Mouse (Mus musculus): ENCODE results near the gene Palmd. TPM values are rescaled to one million over a fixed set of nuclear protein-coding genes. Genes with fewer than 3 reads are reported as not detected.

Palmd gene
- total and polyA plus RNA-seq, 3 experiments, result 13.7 to 55.6 (median 55.2) TPM

- H3K9ac ChIP-seq (ENCODE audit: low read depth, low read length), result no peak overlapping the region
- no peaks in the 10 kb centered on the region for H3K79me2 ChIP-seq (replicated peaks; ENCODE audit: control insufficient read depth, insufficient read depth, low read length)
- peaks cover 3% of the 10 kb centered on the region for H3K36me3 ChIP-seq (ENCODE audit: control insufficient read depth, insufficient read depth, low read length)
- H3K4me3 ChIP-seq, result peak overlapping the region; percentile 31
- peak in 1 of 2 experiments; percentile 35 for DNase-seq
- peak overlapping the region; percentile 67 for H3K27ac ChIP-seq
- intact Hi-C loops (cut with DNase I), result loop anchor here (1.0 to 5.0 kb wide), 3 partner anchors 15 to 125 kb away; no protein-coding TSS in a partner anchor
- WGBS, result 41% methylated on average over 9 of the region's 9 CpGs
- H3K4me1 ChIP-seq (ENCODE audit: control insufficient read depth, insufficient read depth, low read length), result peaks cover 2% of the 10 kb centered on the region
- 0 out of 2 replicates have a peak, but pooled peaks have one; percentile 23 for TF ChIP-seq EP300 (IDR thresholded peaks at IDR 0.05; ENCODE audit: insufficient read depth, low read depth, low read length)
- 0 out of 2 replicates have a peak, but pooled peaks have one; percentile 31 for TF ChIP-seq POLR2A (IDR thresholded peaks at IDR 0.05; ENCODE audit: insufficient read depth, low read depth, low read length)
- no peak for TF ChIP-seq CTCF (IDR thresholded peaks at IDR 0.05)
- no peaks in the 10 kb centered on the region for H3K27me3 ChIP-seq (ENCODE audit: control insufficient read depth, insufficient read depth, low read length)
Observed at GRCm38 (mm10) chr3:116981811-116982575, 13.2 kb upstream of the Palmd start.

GRCm38 (mm10) chr3:116969786-116970185 is 999 bp upstream of the Palmd start:
- intact Hi-C loops (cut with DNase I), result loop anchor here (5.0 kb wide), 3 partner anchors 68 to 153 kb away; no protein-coding TSS in a partner anchor
- Histone ChIP-seq H3K4me1 (ENCODE audit: control insufficient read depth, insufficient read depth, low read length) (peaks cover 5% of the 10 kb centered on the region), H3K79me2 (replicated peaks; ENCODE audit: control insufficient read depth, insufficient read depth, low read length) (no peaks in the 10 kb centered on the region), H3K27ac (peak overlapping the region; percentile 94; the same call in 1 of the 2 replicates), H3K9ac (ENCODE audit: low read depth, low read length) (no peak overlapping the region), H3K4me3 (no peak overlapping the region), H3K36me3 (ENCODE audit: control insufficient read depth, insufficient read depth, low read length) (peaks cover 4% of the 10 kb centered on the region; the same call in 1 of the 2 replicates), H3K27me3 (ENCODE audit: control insufficient read depth, insufficient read depth, low read length) (no peaks in the 10 kb centered on the region)
- TF ChIP-seq POLR2A (IDR thresholded peaks at IDR 0.05; ENCODE audit: insufficient read depth, low read depth, low read length) (no peak), EP300 (IDR thresholded peaks at IDR 0.05; ENCODE audit: insufficient read depth, low read depth, low read length) (no peak), CTCF (IDR thresholded peaks at IDR 0.05) (no peak)
- DNase-seq, result no peak
- 69% methylated on average over 5 of the region's 5 CpGs for WGBS

GRCm38 (mm10) chr3:116969003-116969402 is 216 bp upstream of the Palmd start:
- peaks cover 5% of the 10 kb centered on the region for H3K36me3 ChIP-seq (ENCODE audit: control insufficient read depth, insufficient read depth, low read length)
- H3K27ac ChIP-seq, result peak overlapping the region; percentile 94
- H3K4me3 ChIP-seq, result peak overlapping the region; percentile 64
- peak overlapping the region; percentile 87 for H3K9ac ChIP-seq (ENCODE audit: low read depth, low read length)
- intact Hi-C loops (cut with DNase I), result loop anchor here (5.0 kb wide), 3 partner anchors 68 to 153 kb away; no protein-coding TSS in a partner anchor
- H3K4me1 ChIP-seq (ENCODE audit: control insufficient read depth, insufficient read depth, low read length), result peaks cover 7% of the 10 kb centered on the region
- no peaks in the 10 kb centered on the region for H3K79me2 ChIP-seq (replicated peaks; ENCODE audit: control insufficient read depth, insufficient read depth, low read length)
- H3K27me3 ChIP-seq (ENCODE audit: control insufficient read depth, insufficient read depth, low read length), result no peaks in the 10 kb centered on the region
- WGBS, result 15% methylated on average over 5 of the region's 5 CpGs
- TF ChIP-seq EP300 (IDR thresholded peaks at IDR 0.05; ENCODE audit: insufficient read depth, low read depth, low read length) (no peak), CTCF (IDR thresholded peaks at IDR 0.05) (no peak), POLR2A (IDR thresholded peaks at IDR 0.05; ENCODE audit: insufficient read depth, low read depth, low read length) (no peak)
- DNase-seq, result no peak

- no peak for DNase-seq
- Histone ChIP-seq H3K27ac (peak within 1 kb of the TSS; percentile 94), H3K79me2 (replicated peaks; ENCODE audit: control insufficient read depth, insufficient read depth, low read length) (no peaks in the 10 kb centered on the region), H3K4me1 (ENCODE audit: control insufficient read depth, insufficient read depth, low read length) (peaks cover 10% of the 10 kb centered on the region), H3K4me3 (peak within 1 kb of the TSS; percentile 64), H3K36me3 (ENCODE audit: control insufficient read depth, insufficient read depth, low read length) (peaks cover 12% of the 10 kb centered on the region), H3K9ac (ENCODE audit: low read depth, low read length) (peak within 1 kb of the TSS; percentile 87), H3K27me3 (ENCODE audit: control insufficient read depth, insufficient read depth, low read length) (no peaks in the 10 kb centered on the region)
- intact Hi-C loops (cut with DNase I), result loop anchor here (2.0 to 5.0 kb wide), 5 partner anchors 15 to 154 kb away; no protein-coding TSS in a partner anchor
- TF ChIP-seq CTCF (IDR thresholded peaks at IDR 0.05) (no peak), POLR2A (IDR thresholded peaks at IDR 0.05; ENCODE audit: insufficient read depth, low read depth, low read length) (no peak), EP300 (IDR thresholded peaks at IDR 0.05; ENCODE audit: insufficient read depth, low read depth, low read length) (no peak)
- 23% methylated on average over 4 of the region's 4 CpGs for WGBS
Observed at GRCm38 (mm10) chr3:116967967-116968366, 820 bp downstream of the Palmd start, which contains the start of gene 4930455H04Rik. Gene 4930455H04Rik (plus strand): TSS chr3:116968267.

GRCm38 (mm10) chr3:116967436-116967835 is 1.4 kb downstream of the Palmd start:
- no peak for DNase-seq
- no peak for TF ChIP-seq EP300 (IDR thresholded peaks at IDR 0.05; ENCODE audit: insufficient read depth, low read depth, low read length)
- TF ChIP-seq CTCF (IDR thresholded peaks at IDR 0.05), result no peak
- no peak for TF ChIP-seq POLR2A (IDR thresholded peaks at IDR 0.05; ENCODE audit: insufficient read depth, low read depth, low read length)
- Histone ChIP-seq H3K79me2 (replicated peaks; ENCODE audit: control insufficient read depth, insufficient read depth, low read length) (no peaks in the 10 kb centered on the region), H3K4me1 (ENCODE audit: control insufficient read depth, insufficient read depth, low read length) (peaks cover 10% of the 10 kb centered on the region), H3K36me3 (ENCODE audit: control insufficient read depth, insufficient read depth, low read length) (peaks cover 15% of the 10 kb centered on the region), H3K4me3 (peak overlapping the region; percentile 64), H3K9ac (ENCODE audit: low read depth, low read length) (peak overlapping the region; percentile 68), H3K27me3 (ENCODE audit: control insufficient read depth, insufficient read depth, low read length) (no peaks in the 10 kb centered on the region), H3K27ac (peak overlapping the region; percentile 94)
- intact Hi-C loops (cut with DNase I), result loop anchor here (2.0 to 5.0 kb wide), 5 partner anchors 15 to 155 kb away; no protein-coding TSS in a partner anchor
- WGBS, result 18% methylated on average over 6 of the region's 6 CpGs

Data from heart, adult 2 months (tissue).